ENCODE assay signal across 9 mouse cellular contexts in the genomic region with DNA sequence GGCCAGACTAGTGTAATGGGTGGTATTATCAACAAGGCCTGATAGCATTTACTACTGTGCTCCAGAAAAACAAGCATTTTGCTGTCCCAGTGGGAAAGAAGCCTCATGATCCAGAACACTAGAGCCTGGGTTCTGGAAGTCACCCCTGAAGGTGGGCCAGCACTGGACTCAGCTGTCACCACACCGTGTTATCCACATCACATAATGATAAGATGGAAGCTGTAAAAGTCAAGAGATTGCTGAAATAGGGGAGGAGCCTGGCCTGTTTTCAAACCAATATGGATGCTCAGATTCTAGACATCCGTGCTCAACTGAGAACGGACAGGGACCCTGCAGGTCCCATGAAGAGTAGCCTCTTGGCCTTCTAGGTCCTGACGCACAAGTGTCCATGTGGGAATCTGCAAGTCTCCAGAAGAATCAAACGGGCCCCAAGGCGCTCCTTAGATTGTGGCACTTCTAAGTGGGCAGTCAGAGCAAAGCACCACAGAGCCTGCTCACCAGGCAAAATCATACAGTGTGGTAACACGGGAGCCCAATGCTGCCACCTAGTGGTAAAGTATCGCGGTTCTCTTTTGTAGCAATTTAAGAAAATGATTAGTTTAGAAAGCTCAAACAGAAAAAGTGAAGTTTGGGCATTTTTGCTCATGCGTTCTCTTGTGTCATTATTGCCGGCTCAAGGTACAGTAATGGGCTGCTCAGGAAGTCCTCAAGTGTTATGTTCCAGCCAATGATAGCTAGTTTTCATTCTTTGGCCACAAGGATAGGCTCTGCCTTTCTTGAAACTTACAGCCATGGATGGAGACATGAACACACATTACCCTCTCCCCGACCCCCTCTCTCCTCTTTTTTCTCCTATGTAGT. TPM values are rescaled to one million over a fixed set of nuclear protein-coding genes. Genes with fewer than 3 reads are reported as not detected.
A peak's percentile ranks its signal among the peaks of the same experiment; 100 is the strongest.
DNase-seq lines count a peak whose midpoint lies in the region; ATAC-seq and TF ChIP-seq lines count a peak whose summit lies in the region.
"Had no signal": no experiment of that assay in that cellular context is flagged by ENCODE, and none has a peak within 500 bp of the region (broad histone marks: within the 10 kb centered on the region; RNA-seq: fewer than 3 reads in every experiment).

No protein-coding gene starts in this region.

- no peaks in the 10 kb centered on the region for H3K79me2 ChIP-seq in liver, adult 2 months (ENCODE audit: control insufficient read depth, insufficient read depth, low read length)

- no peak for TF ChIP-seq POLR2A in bone marrow, adult 2 months (IDR thresholded peaks at IDR 0.05; ENCODE audit: borderline replicate concordance, control insufficient read depth, low read depth, low read length)
- no peak for TF ChIP-seq POLR2A in liver, adult 2 months (IDR thresholded peaks at IDR 0.05; ENCODE audit: extremely low read depth, insufficient read depth, low read length)

- H3K4me1 ChIP-seq in bone marrow, adult 2 months (ENCODE audit: control insufficient read depth, insufficient read depth, low read length), result no peaks in the 10 kb centered on the region
- H3K4me1 ChIP-seq in embryonic facial prominence, embryonic 13.5 days, result no peaks in the 10 kb centered on the region
- 0 out of 2 replicates have a peak, but pooled peaks cover 4% of the 10 kb centered on the region for H3K4me1 ChIP-seq in kidney, embryonic 15.5 days
- peaks cover 27% of the 10 kb centered on the region for H3K4me1 ChIP-seq in liver, adult 2 months (ENCODE audit: control insufficient read depth, insufficient read depth, low read length)
- H3K4me1 ChIP-seq in neural tube, embryonic 12.5 days, result no peaks in the 10 kb centered on the region
- H3K4me1 ChIP-seq: limb, embryonic 12.5 days had no signal

- no peaks in the 10 kb centered on the region for H3K36me3 ChIP-seq in embryonic facial prominence, embryonic 13.5 days
- no peaks in the 10 kb centered on the region for H3K36me3 ChIP-seq in kidney, embryonic 15.5 days
- H3K36me3 ChIP-seq in liver, adult 2 months (ENCODE audit: control insufficient read depth, insufficient read depth, low read length), result no peaks in the 10 kb centered on the region
- H3K36me3 ChIP-seq in neural tube, embryonic 12.5 days, result no peaks in the 10 kb centered on the region
- H3K36me3 ChIP-seq: limb, embryonic 12.5 days had no signal

- no peaks in the 10 kb centered on the region; the same call in 1 of the 2 replicates for H3K27me3 ChIP-seq in embryonic facial prominence, embryonic 13.5 days
- no peaks in the 10 kb centered on the region for H3K27me3 ChIP-seq in kidney, embryonic 15.5 days
- H3K27me3 ChIP-seq in liver, adult 2 months (ENCODE audit: control insufficient read depth, insufficient read depth, low read length), result no peaks in the 10 kb centered on the region
- H3K27me3 ChIP-seq in neural tube, embryonic 12.5 days (replicated peaks), result no peaks in the 10 kb centered on the region
- H3K27me3 ChIP-seq: limb, embryonic 12.5 days had no signal

- no peak overlapping the region for H3K4me3 ChIP-seq in bone marrow, adult 2 months (replicated peaks; ENCODE audit: control insufficient read depth, low read depth, low read length)
- no peak overlapping the region for H3K4me3 ChIP-seq in embryonic facial prominence, embryonic 13.5 days
- no peak overlapping the region for H3K4me3 ChIP-seq in kidney, embryonic 15.5 days (replicated peaks)
- H3K4me3 ChIP-seq in liver, adult 2 months (ENCODE audit: insufficient read depth, low read depth, low read length), result no peak overlapping the region
- H3K4me3 ChIP-seq in neural tube, embryonic 12.5 days, result no peak overlapping the region
- H3K4me3 ChIP-seq: limb, embryonic 12.5 days had no signal

- peak; percentile 34 to 81 for DNase-seq in heart, adult 9 months (ENCODE audit: low spot score in 2 of 2)
- DNase-seq in liver, adult 2 months (ENCODE audit: extremely low read depth, low read depth, low spot score), result peak; percentile 82
- peak; percentile 85 for DNase-seq in testis, postnatal 10 days (ENCODE audit: low spot score)

- peak; percentile 67 for TF ChIP-seq CTCF in bone marrow, adult 2 months (IDR thresholded peaks at IDR 0.05; ENCODE audit: control insufficient read depth, insufficient read depth, low read length)
- TF ChIP-seq CTCF in liver, adult 2 months (IDR thresholded peaks at IDR 0.05; ENCODE audit: low read depth, low read length), result peak; percentile 69

- ATAC-seq in CD4-positive, CD25-positive, alpha-beta regulatory T cell, adult 4 months, result peak; percentile 45
- peak; percentile 70; the same call in 1 of the 2 replicates for ATAC-seq in embryonic facial prominence, embryonic 13.5 days (ENCODE audit: insufficient number of reproducible peaks, insufficient read depth, low FRiP score, low TSS enrichment, low read depth)
- ATAC-seq in kidney, embryonic 15.5 days (replicated peaks; ENCODE audit: low FRiP score), result peak; percentile 62; the same call in 1 of the 2 replicates
- peak; percentile 53; the same call in 1 of the 2 replicates for ATAC-seq in neural tube, embryonic 12.5 days (ENCODE audit: low FRiP score, low read depth)

- H3K27ac ChIP-seq in bone marrow, adult 2 months (ENCODE audit: control insufficient read depth, insufficient read depth, low read depth, low read length, poor library complexity), result no peak overlapping the region
- no peak overlapping the region for H3K27ac ChIP-seq in embryonic facial prominence, embryonic 13.5 days
- H3K27ac ChIP-seq in kidney, embryonic 15.5 days, result no peak overlapping the region
- peak overlapping the region; percentile 91 for H3K27ac ChIP-seq in liver, adult 2 months (replicated peaks; ENCODE audit: insufficient read depth, low read depth, low read length)
- H3K27ac ChIP-seq in neural tube, embryonic 12.5 days, result no peak overlapping the region
- H3K27ac ChIP-seq: limb, embryonic 12.5 days had no signal

- no peak overlapping the region for H3K9ac ChIP-seq in embryonic facial prominence, embryonic 13.5 days
- no peak overlapping the region for H3K9ac ChIP-seq in kidney, embryonic 15.5 days
- peak overlapping the region; percentile 45; the same call in 1 of the 2 replicates for H3K9ac ChIP-seq in liver, adult 2 months (ENCODE audit: low read depth, low read length)
- H3K9ac ChIP-seq in neural tube, embryonic 12.5 days, result no peak overlapping the region
- H3K9ac ChIP-seq: limb, embryonic 12.5 days had no signal

- 23% methylated on average over 12 of the region's 12 CpGs for WGBS in bone marrow, adult 2 months
- WGBS in embryonic facial prominence, embryonic 13.5 days, result 24% methylated on average over 12 of the region's 12 CpGs
- WGBS in kidney, embryonic 15.5 days, result 26% methylated on average over 12 of the region's 12 CpGs
- 14% methylated on average over 12 of the region's 12 CpGs for WGBS in liver, adult 2 months
- 31% methylated on average over 12 of the region's 12 CpGs for WGBS in neural tube, embryonic 12.5 days

- no peaks in the 10 kb centered on the region for H3K9me3 ChIP-seq in embryonic facial prominence, embryonic 13.5 days
- no peaks in the 10 kb centered on the region for H3K9me3 ChIP-seq in kidney, embryonic 15.5 days (replicated peaks)
- no peaks in the 10 kb centered on the region for H3K9me3 ChIP-seq in neural tube, embryonic 12.5 days
- H3K9me3 ChIP-seq: limb, embryonic 12.5 days had no signal

- peak overlapping the region; percentile 34 for H3K4me2 ChIP-seq in embryonic facial prominence, embryonic 13.5 days
- H3K4me2 ChIP-seq in kidney, embryonic 15.5 days, result no peak overlapping the region
- no peak overlapping the region for H3K4me2 ChIP-seq in neural tube, embryonic 12.5 days (replicated peaks)
- H3K4me2 ChIP-seq: limb, embryonic 12.5 days had no signal

RNA-seq across cellular contexts. Expression of a gene that starts 32.9 kb away (rescaled TPM):
- polyA plus RNA-seq in CD4-positive, CD25-positive, alpha-beta regulatory T cell, adult 4 months (2017; shearing (Covaris generic)), result not detected
- not detected in 2 replicates for polyA plus RNA-seq in bone marrow, adult 2 months (2011; ENCODE audit: insufficient read depth, insufficient read length, low replicate concordance, missing spikeins)
- not detected in 2 replicates for polyA plus RNA-seq in embryonic facial prominence, embryonic 13.5 days (2015; fragmentation: Nextera tagmentation; extraction: Ambion mirVana)
- not detected in 2 replicates for polyA plus RNA-seq in kidney, embryonic 15.5 days (2015; fragmentation: Nextera tagmentation; extraction: Ambion mirVana)
- 0.20 and 0.28 TPM in 2 replicates for total RNA-seq in liver, adult 2 months (2014; rRNA removed)
- 0.02 and 0.24 TPM in 2 replicates for polyA plus RNA-seq in liver, adult 2 months (2012; rRNA removed)
- not detected in 2 replicates for polyA plus RNA-seq in neural tube, embryonic 12.5 days (2016; fragmentation: Nextera tagmentation; extraction: Ambion mirVana)
- polyA plus RNA-seq: limb, embryonic 12.5 days had no signal

RNA-seq across cellular contexts. Expression of a gene that starts 57.4 kb away (rescaled TPM):
- polyA plus RNA-seq in CD4-positive, CD25-positive, alpha-beta regulatory T cell, adult 4 months (2017; shearing (Covaris generic)), result not detected
- polyA plus RNA-seq in bone marrow, adult 2 months (2011; ENCODE audit: insufficient read depth, insufficient read length, low replicate concordance, missing spikeins), result 0.55 TPM in 1 of 2 replicates, not detected in the other
- polyA plus RNA-seq in embryonic facial prominence, embryonic 13.5 days (2015; fragmentation: Nextera tagmentation; extraction: Ambion mirVana), result 0.24 and 0.33 TPM in 2 replicates
- not detected in 2 replicates for polyA plus RNA-seq in kidney, embryonic 15.5 days (2015; fragmentation: Nextera tagmentation; extraction: Ambion mirVana)
- 0.07 TPM in 1 of 2 replicates, not detected in the other for total RNA-seq in liver, adult 2 months (2014; rRNA removed)
- polyA plus RNA-seq in liver, adult 2 months (2012; rRNA removed), result not detected in 2 replicates
- polyA plus RNA-seq in neural tube, embryonic 12.5 days (2016; fragmentation: Nextera tagmentation; extraction: Ambion mirVana), result 2.8 and 4.1 TPM in 2 replicates
- polyA plus RNA-seq: limb, embryonic 12.5 days had no signal

RNA-seq across cellular contexts. Expression of a gene that starts 59.4 kb away (rescaled TPM):
- polyA plus RNA-seq in CD4-positive, CD25-positive, alpha-beta regulatory T cell, adult 4 months (2017; shearing (Covaris generic)), result 1 to 10 TPM; 1.5 to 4.3 TPM
- polyA plus RNA-seq in bone marrow, adult 2 months (2011; ENCODE audit: insufficient read depth, insufficient read length, low replicate concordance, missing spikeins), result 9.0 and 13.4 TPM in 2 replicates
- 48.7 and 52.9 TPM in 2 replicates for polyA plus RNA-seq in embryonic facial prominence, embryonic 13.5 days (2015; fragmentation: Nextera tagmentation; extraction: Ambion mirVana)
- polyA plus RNA-seq in kidney, embryonic 15.5 days (2015; fragmentation: Nextera tagmentation; extraction: Ambion mirVana), result 50.4 and 54.6 TPM in 2 replicates
- total RNA-seq in liver, adult 2 months (2014; rRNA removed), result 59.7 and 68.3 TPM in 2 replicates
- 17.7 and 31.2 TPM in 2 replicates for polyA plus RNA-seq in liver, adult 2 months (2012; rRNA removed)
- polyA plus RNA-seq in neural tube, embryonic 12.5 days (2016; fragmentation: Nextera tagmentation; extraction: Ambion mirVana), result 52.4 and 52.9 TPM in 2 replicates
